Mouse (Mus musculus) megakaryocyte progenitor cell, adult 5-6 weeks (primary cell): ENCODE results near the gene Tbl2. TPM values are rescaled to one million over a fixed set of nuclear protein-coding genes. Genes with fewer than 3 reads are reported as not detected.
A peak's percentile ranks its signal among the peaks of the same experiment; 100 is the strongest.

ENCODE experiments used
- ATAC-seq: replicated peaks from 2 replicates; pipeline ENCODE4 v1.8.0; 2016; ENCODE audit warnings: mild to moderate bottlenecking, moderate TSS enrichment, inconsistent platforms; ENCODE audit not compliant: poor library complexity
- total RNA-seq, 2 experiments: library from RNA; stranded (forward) in 1 of 2; stranded (reverse) in 1 of 2; fragments of 157-497, 149-512 nt in 1 of 2; fragments of 200-1000 nt in 1 of 2; gene quantifications; 2 replicates each; pipeline versions ENCODE4 v1.2.3 to v1.2.4; 2015 to 2017

Tbl2 gene
- total RNA-seq, 2 experiments from 2014 or later, result 11.0 to 14.9 TPM

- ATAC-seq, result no peak
These were observed 3.5 kb upstream of the Tbl2 start for GRCm38 (mm10) chr5:135145955-135146354.

DNA sequence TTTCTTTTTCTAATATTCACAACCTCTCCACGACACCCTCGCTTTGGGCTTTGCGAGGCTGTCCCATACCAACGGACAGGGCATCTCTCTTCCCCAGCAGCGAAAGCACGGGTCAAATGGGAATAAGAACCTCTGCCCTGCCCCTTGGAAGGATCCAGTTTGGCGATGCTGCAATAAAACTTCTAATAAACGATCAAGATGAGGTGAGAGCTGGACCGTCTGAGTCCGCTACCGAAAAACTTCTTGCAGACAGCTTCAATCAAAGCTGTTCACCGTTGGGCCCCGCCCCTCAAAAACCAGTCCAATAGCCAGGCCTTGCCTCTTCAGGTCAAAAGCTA is 773 bp upstream of the Tbl2 start:
- no peak for ATAC-seq

DNA sequence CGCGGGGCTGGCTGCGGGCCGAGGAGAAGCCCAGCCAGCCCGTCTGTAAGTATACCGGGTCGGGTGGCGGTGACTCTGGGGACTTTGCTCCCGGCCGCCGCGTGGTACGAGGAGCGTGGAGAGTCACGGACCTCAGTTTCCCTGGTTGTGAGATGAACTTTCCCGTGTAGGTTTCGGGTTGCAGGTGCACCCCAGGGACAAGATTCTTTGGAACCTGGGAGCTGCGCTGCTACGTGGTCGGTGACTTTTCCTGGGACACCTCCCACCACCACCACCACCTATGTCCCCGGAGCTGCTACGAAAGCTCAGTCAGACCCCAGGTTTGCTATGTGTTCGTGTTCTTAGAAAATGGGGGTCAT is 342 bp downstream of the Tbl2 start:
- no peak for ATAC-seq

DNA sequence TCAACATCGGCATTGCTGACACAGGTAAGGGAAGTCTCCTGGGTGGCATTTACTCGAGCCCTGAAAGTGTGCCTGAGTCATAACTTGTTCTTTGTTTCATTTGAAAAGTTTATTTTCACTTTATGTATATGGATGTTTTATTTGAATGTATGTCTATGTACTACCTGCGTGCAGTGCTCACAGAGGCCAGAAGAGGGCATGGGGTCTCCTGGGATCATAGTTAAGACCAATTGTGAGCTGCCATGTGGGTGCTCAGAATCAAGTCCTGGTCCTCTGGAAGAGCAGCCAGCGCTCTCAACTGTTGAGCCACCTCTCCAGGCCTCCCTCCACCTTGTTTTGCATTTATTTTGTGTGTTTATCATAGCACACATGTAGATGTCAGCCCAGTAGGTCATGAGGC is 7.0 kb downstream of the Tbl2 start:
- ATAC-seq, result peak; percentile 52; the same call in 1 of the 2 replicates

DNA sequence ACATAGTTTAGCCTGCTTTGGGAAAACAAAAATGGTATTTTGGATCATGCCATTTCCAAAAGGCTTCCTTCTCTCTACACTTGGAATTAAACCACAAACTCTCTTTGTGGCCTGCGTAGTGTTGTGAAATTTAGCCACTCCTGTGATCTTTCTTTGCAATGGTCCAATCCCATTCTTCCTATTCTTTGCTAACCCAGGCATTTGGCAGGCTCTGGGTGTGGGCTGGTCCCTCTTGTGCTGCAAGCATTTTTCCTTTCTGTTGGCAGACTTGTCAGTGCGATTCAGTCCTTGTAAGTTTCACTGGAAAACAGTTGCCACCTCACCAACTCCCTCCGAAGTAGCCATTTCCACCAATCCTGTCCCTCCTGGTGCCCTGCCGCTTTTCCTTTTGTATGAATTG is 11.8 kb downstream of the Tbl2 start:
- ATAC-seq, result peak; percentile 64

- ATAC-seq, result no peak
These were observed 12.2 kb downstream of the Tbl2 start for GRCm38 (mm10) chr5:135161650-135162049.

- no peak for ATAC-seq
These were observed 12.9 kb downstream of the Tbl2 start for GRCm38 (mm10) chr5:135162361-135162760.

GRCm38 (mm10) chr5:135162821-135163220 is 13.4 kb downstream of the Tbl2 start:
- no peak for ATAC-seq

GRCm38 (mm10) chr5:135166909-135167308 is 17.5 kb downstream of the Tbl2 start:
- no peak for ATAC-seq

GRCm38 (mm10) chr5:135167469-135167868 is 18.0 kb downstream of the Tbl2 start:
- ATAC-seq, result no peak

DNA sequence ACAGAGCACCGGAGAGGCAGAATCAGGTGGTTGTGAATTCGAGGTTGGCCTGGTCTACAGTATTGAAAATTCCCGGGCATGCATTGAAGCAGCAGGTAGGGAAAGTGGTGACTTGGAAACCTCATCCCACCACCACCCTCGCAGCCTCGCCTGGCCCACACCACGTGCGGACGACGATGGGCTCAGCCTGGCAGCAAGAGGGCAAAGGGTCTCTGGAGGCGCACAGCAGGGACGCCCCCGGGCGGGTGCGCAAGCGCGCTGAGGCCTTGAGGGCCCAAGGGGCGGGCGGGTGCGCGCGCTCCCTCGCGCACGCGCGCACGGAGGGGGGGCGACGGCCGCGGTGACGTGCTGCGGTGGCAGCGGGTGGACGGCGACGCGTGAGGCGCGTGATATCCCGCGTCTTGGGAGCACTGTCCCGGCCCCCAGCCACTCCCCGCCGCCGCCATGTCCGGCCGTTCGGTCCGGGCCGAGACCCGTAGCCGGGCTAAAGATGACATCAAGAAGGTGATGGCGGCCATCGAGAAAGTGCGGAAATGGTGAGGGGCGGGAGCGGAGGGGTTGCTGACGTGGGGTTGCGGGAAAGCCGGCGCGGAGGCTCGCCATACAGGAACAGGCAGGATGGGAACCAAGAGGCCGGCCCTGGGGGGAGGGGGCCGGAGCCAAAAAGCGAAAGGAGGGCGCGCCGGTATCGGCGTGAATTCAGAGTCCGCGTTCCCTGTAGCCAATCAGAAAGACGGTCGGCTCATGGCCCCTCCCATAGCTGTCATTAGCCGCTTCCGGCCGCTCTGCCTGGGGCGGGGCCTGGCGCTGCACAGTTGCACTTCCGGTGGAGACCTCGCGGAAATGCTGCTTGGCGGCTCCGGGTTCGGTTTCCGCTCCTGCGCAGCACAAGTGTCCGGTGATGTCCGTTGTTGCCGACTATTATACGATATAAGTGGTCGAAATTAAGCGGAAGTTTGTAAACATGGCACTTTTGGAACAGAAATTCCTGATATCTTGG is 18.9 kb downstream of the Tbl2 start, which contains the start of gene Bcl7b:
TSS of gene Bcl7b (plus strand) at position 221 of the 1,000 bp plus-strand sequence.
- ATAC-seq, result peak; percentile 93

GRCm38 (mm10) chr5:135169479-135169878 is 20.0 kb downstream of the Tbl2 start:
- ATAC-seq, result no peak

DNA sequence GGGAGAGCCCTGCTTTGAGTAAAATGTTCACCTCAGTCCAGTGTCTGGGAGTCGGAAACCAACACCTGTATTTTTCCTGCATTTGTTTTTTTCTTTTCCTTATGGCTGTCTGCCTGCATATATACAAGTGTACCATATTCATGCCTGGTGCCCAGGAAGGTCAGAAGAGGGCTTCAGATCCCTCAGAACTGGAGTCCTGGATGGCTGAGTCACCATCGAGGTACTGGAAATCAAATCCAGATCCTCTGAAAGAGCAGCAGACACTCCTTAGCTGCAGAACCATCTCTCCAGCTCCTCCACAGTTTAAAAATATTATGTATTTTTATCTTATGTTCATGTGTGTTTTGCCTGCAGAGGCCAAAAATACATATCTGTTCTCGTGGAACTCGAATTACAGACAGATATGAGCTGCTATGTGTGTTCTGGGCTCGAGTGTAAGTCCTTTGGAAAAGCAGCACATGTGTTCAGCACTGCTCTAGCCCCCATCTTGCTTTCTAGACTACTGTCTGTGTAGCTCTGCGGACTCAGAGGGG is 22.3 kb downstream of the Tbl2 start:
- ATAC-seq, result no peak

- no peak for ATAC-seq
These were observed 23.5 kb downstream of the Tbl2 start for GRCm38 (mm10) chr5:135172986-135173385.

DNA sequence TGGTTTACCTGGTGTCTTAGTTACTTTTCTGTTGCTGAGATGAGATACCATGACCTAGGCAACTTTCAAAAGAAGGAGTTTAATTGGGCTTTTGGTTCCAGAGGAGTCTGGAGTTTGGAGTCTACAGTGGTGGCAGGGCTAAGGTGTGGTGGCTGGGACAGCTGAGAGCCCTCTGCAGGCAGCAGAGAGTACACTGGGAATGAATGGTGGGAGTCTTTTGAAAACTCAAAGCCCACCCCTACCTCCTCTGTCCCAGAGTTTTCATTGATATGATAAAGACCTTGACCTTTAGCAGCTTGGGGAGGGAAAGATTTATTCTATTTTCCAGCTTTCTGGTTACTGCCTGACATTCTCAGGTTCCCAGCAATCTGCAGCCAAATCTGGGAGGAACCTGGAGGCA is 25.6 kb downstream of the Tbl2 start:
- no peak for ATAC-seq

- no peak for ATAC-seq
These were observed 29.1 kb downstream of the Tbl2 start for GRCm38 (mm10) chr5:135178523-135178922.

GRCm38 (mm10) chr5:135178996-135179395 is 29.5 kb downstream of the Tbl2 start:
- ATAC-seq, result no peak

DNA sequence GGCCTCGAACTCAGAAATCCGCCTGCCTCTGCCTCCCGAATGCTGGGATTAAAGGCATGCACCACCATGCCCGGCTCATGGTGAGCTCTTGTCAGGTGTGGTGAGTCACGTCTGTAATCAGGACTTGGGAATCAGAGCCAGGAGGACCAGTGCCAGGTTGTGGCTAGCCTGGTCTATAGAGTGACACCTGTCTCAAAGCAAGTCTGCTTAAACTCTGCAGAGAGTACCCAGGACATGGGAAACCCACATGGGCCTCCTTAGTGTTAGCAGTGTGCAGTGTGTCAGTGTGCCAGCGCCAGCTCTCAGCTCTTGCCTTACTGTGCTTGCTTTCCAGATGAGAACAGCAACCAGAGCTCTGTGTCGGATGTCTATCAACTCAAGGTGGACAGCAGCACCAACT is 30.2 kb downstream of the Tbl2 start:
- ATAC-seq, result no peak

DNA sequence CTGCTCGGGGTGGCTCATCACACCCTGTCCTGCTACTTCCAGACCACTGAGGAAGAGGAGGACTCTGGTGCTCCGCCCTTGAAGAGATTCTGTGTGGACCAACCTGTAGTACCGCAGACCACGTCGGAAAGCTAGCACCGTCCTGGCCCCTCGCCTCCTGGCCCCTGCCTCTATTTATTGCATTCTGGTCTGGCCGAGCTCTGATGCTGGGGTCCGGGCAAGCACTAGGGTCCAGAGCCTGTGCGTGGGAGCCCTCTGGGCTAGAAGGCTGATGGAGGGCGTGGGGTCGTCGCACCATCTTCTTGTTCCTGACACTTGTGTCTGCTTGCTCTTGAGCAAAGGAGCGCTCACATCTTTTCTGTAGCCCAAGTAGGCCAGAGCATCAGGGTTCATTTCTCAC is 31.3 kb downstream of the Tbl2 start:
- no peak for ATAC-seq

- no peak for ATAC-seq
These were observed 32.3 kb downstream of the Tbl2 start for GRCm38 (mm10) chr5:135181776-135182175.

- ATAC-seq, result no peak
These were observed 33.8 kb downstream of the Tbl2 start for GRCm38 (mm10) chr5:135183131-135183861.

- no peak for ATAC-seq
These were observed 35.6 kb downstream of the Tbl2 start for GRCm38 (mm10) chr5:135185016-135185415.
